Comparison of ENCODE assay signal across 8 mouse cellular contexts in the genomic region with DNA sequence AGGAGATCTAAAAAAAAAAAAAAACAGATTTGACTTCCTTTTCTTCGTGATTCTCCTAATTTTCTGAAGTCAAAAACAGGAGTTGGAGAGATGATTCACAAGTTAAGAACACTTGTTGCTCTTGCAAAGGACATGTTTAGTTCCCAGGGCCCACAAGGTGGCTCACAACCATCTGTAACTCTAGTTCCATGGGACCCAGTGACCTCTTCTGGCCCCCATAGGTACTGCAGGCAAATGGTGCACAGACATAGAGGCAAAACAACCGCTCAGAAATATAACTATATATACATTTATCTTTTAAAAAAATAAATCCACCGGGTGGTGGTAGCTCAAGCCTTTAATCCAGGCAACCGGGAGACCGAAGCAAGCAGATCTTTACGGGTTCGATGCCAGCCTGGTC. TPM values are rescaled to one million over a fixed set of nuclear protein-coding genes. Genes with fewer than 3 reads are reported as not detected.
DNase-seq lines count a peak whose midpoint lies in the region; TF ChIP-seq lines count a peak whose summit lies in the region.

No protein-coding gene starts in this region.

- intact Hi-C loops in heart, postnatal 36 days (cut with DNase I) = loop anchor here (10.0 kb wide), 1 partner anchor 633 kb away; no protein-coding TSS in a partner anchor

- peak; percentile 84 for DNase-seq in MN1 (ENCODE audit: low spot score)
- DNase-seq in brain, embryonic 14.5 days (ENCODE audit: low read depth) = peak; percentile 50
- DNase-seq in fibroblast of lung, adult 2 months (ENCODE audit: low read depth) = peak; percentile 27
- peak; percentile 23 to 60 for DNase-seq in heart, postnatal 36 days
- DNase-seq in layer of hippocampus, adult 9-11 months = peak; percentile 28
- peak; percentile 45 for DNase-seq in lung, postnatal 25 days (ENCODE audit: low spot score)
- DNase-seq in retina, postnatal 7 days (ENCODE audit: low read depth, low spot score) = peak; percentile 53
- peak; percentile 8 to 23 for DNase-seq in urinary bladder, postnatal 36 days (ENCODE audit: low spot score in 2 of 2)

- TF ChIP-seq CTCF in brain, embryonic 14.5 days (IDR thresholded peaks at IDR 0.05; ENCODE audit: borderline replicate concordance, extremely low read depth, insufficient read depth, insufficient read length) = peak; percentile 46; the same call in 1 of the 2 replicates

- TF ChIP-seq POLR2A in brain, embryonic 14.5 days (IDR thresholded peaks at IDR 0.05; ENCODE audit: borderline replicate concordance, extremely low read depth, insufficient read depth, insufficient read length, poor library complexity, severe bottlenecking) = no peak

RNA-seq across cellular contexts. Expression of a gene that starts 1.2 kb away (rescaled TPM):
- 31.3 and 38.7 TPM in 2 replicates for polyA plus RNA-seq in brain, embryonic 14.5 days (2012; rRNA removed)
- total RNA-seq in heart, postnatal 36 days (2021) = 10 to 100 TPM; 18.6 to 19.4 TPM

RNA-seq across cellular contexts. Expression of a gene that starts 11.2 kb away (rescaled TPM):
- 25.2 and 26.9 TPM in 2 replicates for polyA plus RNA-seq in brain, embryonic 14.5 days (2012; rRNA removed)
- 10 to 100 TPM in 1 of 2 experiments, 1 to 10 TPM in 1; 9.3 to 11.5 TPM for total RNA-seq in heart, postnatal 36 days (2021)

Comparison
In these comparisons a context has a peak if more than half of its experiments do, and no peak if none do; other contexts are left out.
1. Peak in every context shown above with its lines: DNase-seq.
2. DNase-seq: peak in every context shown above with its lines; median percentile 84 in MN1; 53 in retina, postnatal 7 days; 50 in brain, embryonic 14.5 days; 45 in lung, postnatal 25 days; 42 in heart, postnatal 36 days; 28 in layer of hippocampus, adult 9-11 months; 27 in fibroblast of lung, adult 2 months; 16 in urinary bladder, postnatal 36 days.